Mouse (Mus musculus): ENCODE data around the gene Sgsm2.

- TF ChIP-seq CTCF (conservative IDR thresholded peaks at IDR 0.05; ENCODE audit: low read length) (no peak), NANOG (IDR thresholded peaks at IDR 0.05; ENCODE audit: borderline replicate concordance, low read length) (no peak), POU5F1 (IDR thresholded peaks at IDR 0.05; ENCODE audit: borderline replicate concordance, low read length) (no peak)
These were observed 29.7 kb downstream of the Sgsm2 start for GRCm38 (mm10) chr11:74867181-74867580.
